Mouse (Mus musculus) erythroblast, adult 5-6 weeks (primary cell): ENCODE measurements around the gene Atp1a1. TPM values are rescaled to one million over a fixed set of nuclear protein-coding genes. Genes with fewer than 3 reads are reported as not detected.

Experiments used
- ATAC-seq: replicated peaks from 2 replicates; pipeline ENCODE4 v1.8.0; 2016; ENCODE audit warnings: moderate number of reproducible peaks, mild to moderate bottlenecking, moderate TSS enrichment, inconsistent platforms; ENCODE audit not compliant: poor library complexity, low FRiP score, severe bottlenecking
- total RNA-seq, 2 experiments: library from RNA; stranded (forward) in 1 of 2; stranded (reverse) in 1 of 2; fragments of 150-400 nt in 1 of 2; fragments of 200-764, 138-1000 nt in 1 of 2; gene quantifications; 2 replicates each; pipeline versions ENCODE4 v1.2.3 to v1.2.4; 2015 to 2017; ENCODE audit warnings: low replicate concordance in 2 of 2

Atp1a1 gene
- total RNA-seq, 2 experiments from 2014 or later = 24.4 to 36.5 TPM

DNA sequence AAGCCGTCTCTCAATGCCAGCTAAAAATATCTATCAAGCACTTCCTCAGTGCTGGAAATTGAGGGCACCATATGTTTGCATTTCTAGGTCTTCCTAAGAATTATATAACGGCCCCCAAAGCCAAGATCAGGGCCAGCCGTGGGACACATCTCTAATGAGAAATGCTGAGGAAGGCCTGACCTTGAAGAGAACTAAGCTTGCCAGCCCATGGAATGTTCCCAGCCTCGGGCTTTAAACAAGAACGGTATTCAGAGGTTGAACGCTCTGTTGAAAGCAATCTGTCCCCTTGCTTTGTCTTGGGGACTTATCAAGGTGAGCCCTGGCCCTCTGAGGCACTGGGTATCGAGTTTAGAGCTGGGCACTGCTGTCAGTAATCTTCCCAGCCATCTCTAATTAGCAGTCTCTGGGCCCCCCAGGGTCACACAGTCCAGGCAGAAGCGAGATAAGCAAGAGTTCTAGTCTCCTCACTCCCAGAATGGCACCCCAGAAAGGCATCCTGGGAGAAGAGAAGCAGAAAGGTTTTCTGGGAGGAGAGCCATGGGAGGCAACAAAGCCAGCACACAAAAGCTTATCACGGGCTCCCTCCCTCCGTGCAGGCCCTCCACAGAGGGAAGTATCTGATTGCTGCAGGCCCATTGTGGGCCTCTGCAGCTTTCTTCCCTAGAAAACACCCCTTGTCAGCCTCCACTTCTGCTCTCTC lies 41.8 kb downstream of the Atp1a1 start:
- 0 out of 2 replicates have a peak, but pooled peaks have one; percentile 32 for ATAC-seq

DNA sequence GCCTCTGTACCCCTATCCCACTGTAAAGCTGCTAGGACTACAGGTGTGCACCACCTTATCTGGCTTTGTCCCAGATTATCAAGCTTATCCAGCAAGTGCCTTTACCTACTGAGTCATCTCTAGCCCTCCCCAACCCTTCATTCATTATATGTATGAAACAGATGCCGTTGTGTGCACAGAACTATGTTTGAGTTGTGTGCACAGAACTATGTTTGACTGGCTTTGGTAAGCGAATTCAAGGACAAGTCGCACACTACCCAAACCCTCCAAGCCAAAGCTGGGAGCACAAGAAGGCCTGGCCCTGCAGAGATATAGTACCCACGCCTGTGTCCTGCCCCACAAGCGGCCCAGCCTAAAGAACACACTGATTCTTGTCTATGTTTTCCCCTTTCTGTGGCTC lies 42.5 kb downstream of the Atp1a1 start:
- 0 out of 2 replicates have a peak, but pooled peaks have one; percentile 37 for ATAC-seq

GRCm38 (mm10) chr3:101560841-101561522 lies 43.5 kb downstream of the Atp1a1 start:
- no peak for ATAC-seq

DNA sequence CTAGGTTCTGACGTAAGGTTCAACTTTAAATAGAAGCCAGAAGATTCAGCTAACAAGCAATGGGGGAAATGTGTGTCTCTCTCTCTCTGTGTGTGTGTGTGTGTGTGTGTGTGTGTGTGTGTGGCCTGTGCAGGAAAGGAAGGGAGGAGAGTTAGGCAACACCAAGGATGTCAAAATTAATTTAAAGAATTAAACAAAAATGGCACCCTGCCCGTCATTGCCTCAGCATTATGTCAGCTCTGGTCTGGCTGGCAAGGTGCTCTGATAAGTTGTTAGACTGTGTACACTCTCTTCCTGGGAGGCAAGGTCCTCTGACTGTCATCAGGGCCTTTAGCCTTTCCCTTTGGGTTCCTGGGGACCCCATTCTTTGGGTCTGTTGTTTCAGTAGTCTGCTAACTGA lies 47.8 kb downstream of the Atp1a1 start:
- ATAC-seq = no peak

- 0 out of 2 replicates have a peak, but pooled peaks have one; percentile 9 for ATAC-seq
Observed at GRCm38 (mm10) chr3:101552621-101553620, 51.6 kb downstream of the Atp1a1 start.

DNA sequence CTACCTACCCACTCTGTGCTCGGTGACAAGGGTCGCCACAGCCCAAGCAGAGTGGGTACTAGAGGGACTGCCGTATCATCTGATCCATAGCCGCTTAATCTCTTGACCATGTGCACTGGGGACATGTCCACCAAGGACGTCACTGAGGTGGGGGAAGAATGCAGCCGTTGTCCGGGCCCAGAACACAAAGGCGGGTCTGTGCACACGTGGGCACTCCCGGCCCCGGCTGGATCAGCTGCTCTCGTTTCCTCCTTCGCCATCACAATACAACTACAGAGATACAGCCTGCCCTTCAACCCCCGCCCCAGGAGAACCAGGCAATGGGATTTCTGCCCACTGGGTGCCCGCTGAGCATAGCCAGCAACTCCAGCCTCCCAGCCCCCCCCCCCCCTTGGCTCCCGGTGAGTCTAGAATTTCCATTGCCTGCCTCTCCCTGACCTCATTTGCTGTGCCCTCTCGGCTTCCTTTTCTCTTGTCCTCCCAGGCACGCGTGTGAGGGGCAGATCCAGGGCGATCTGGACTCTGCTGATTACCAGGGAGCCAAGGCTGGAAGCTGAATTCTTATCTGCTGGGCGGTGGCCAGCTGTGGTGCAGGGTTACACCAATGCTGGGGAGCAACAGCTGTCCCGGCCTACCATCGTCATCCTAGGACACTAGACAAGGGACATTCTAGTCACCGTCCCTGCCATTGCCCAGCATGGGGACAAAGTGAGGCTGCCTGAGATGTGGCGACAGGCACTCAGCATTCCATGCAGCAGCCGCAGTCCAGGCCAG lies 52.8 kb downstream of the Atp1a1 start:
- peak; percentile 90 for ATAC-seq

- no peak for ATAC-seq
Observed at GRCm38 (mm10) chr3:101549749-101550148, 54.7 kb downstream of the Atp1a1 start.

DNA sequence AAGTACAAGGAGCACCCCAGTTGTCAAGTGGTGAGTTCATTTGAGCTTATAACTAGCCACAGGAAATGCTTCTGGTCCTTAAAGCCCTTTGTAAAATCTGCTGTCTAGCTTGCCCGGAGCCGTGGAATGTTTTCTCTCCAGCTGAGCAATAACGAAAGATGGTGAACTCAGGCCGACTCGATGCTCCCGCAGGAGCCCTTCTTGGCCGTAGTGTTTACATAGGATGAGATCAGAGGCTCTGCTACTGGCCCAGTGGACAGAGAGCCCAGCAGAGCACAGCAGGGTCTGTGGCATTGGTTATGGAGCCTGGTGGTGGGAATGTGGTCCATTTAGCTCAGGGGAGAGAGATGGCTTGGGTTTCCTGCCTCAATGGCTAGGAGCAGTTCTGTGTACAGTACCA lies 60.4 kb downstream of the Atp1a1 start:
- ATAC-seq = no peak

GRCm38 (mm10) chr3:101541571-101541970 lies 62.9 kb downstream of the Atp1a1 start:
- ATAC-seq = no peak

DNA sequence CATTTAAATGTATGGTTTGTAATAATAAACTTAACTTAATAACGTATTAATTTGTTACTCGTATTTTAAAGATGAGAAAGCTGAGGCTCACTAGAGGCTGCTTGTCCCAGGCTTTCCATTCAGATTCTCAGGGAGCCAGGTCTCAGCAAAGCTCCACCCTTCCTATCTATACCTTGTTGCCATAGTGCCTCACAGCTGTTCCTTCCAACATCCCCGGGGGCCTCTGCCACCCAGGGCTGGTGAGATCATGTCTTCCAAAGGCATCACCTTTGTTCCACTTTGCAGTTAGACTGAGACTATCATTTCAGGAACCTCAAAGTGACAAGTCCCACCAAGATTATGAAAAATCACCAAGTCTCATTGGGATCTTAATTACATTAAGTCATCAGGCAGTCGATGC lies 63.9 kb downstream of the Atp1a1 start:
- ATAC-seq = no peak

DNA sequence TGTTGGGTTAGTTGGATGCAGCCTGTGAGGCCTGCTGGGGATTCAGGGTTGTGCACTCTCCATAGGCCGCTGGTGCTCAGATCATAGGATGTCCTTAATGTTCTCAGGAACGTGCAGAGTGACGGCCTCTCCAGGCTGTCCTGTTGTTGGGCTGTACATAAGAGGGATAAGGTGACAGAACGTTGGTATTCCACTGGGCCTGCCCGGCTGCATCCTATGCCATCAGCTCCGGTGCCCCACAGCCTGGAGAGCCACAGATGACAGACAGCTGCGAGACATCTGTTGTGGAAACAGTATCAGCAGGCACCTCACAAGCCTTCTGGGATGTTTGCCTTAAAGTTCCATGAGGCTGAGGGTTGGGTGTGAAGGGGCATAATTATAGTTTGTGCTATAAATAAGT lies 68.2 kb downstream of the Atp1a1 start:
- ATAC-seq = no peak

DNA sequence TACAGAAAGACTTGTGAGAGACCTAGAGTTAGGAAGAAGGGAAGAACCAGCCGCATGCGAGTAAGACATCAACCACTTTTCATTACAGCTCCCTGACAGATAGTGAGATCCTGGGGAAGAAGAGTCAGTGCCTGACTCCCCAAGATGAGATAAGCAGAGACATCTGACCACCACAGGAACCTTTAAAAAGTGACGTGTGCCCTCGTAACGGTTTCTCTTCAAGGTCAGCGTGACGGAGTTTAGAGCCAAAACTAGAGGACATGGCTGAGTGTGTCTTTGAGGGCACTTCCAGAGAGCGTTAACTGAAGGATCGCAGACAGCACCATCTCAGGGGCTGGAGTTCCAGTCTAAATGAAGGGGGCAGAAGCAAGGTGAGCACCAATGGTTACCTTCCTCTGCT lies 70.2 kb downstream of the Atp1a1 start:
- no peak for ATAC-seq

DNA sequence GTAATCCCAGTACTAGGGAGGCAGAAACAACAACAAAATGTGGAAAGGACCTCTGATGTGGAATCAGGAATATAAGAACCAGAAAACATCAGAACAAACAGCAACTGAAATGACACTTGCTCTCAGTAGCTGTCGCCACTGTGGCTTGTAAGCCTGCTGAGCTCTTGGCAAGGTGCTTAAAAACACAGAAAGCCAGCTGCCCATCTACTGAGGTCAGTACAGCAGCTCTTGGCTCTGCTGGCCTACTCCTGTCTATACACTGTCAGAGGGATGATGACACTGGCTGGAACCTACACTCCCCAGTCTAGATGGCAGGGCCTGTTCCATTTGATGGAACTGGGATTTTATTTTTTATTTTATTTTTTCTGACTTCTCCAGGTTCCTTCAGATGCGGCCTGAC lies 71.1 kb downstream of the Atp1a1 start:
- ATAC-seq = no peak

- ATAC-seq = no peak
Observed at GRCm38 (mm10) chr3:101530928-101531327, 73.6 kb downstream of the Atp1a1 start.

GRCm38 (mm10) chr3:101528900-101529594 lies 75.4 kb downstream of the Atp1a1 start:
- no peak for ATAC-seq

DNA sequence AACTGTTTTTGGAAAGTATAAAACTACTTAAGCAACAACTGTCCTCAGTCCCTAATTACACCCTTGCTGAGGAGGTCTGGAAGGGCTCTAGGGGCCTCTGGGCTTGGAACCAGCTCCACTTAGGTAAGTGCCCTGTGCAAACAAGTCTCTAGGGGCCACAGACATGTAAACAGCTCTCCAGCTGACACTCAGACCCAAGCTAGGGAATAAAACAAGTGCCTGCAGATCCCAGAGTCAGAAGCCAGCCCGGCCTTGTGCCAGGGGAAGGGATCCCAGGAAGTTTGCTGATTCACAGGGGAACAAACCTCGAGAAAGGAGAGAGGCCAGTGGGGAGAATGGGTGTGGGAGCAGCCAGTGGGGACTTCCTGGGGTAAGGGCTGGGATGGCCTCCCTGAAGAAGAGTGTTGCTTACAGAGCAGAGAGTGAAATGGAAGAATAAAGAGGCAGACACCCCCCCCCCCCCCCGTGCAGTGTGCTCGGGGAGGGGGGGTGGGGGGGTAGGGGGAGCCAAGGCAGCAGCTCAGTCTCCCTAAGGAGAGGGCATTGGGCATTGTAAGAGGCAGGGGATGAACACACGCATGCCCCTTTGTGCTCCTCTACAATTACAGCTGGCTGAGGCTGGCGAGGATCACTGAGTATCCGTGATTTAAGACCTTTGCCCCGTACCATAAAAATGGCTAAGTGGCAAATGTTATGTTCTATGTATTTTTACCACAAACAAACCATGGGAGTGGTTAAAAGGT lies 76.2 kb downstream of the Atp1a1 start:
- no peak for ATAC-seq

DNA sequence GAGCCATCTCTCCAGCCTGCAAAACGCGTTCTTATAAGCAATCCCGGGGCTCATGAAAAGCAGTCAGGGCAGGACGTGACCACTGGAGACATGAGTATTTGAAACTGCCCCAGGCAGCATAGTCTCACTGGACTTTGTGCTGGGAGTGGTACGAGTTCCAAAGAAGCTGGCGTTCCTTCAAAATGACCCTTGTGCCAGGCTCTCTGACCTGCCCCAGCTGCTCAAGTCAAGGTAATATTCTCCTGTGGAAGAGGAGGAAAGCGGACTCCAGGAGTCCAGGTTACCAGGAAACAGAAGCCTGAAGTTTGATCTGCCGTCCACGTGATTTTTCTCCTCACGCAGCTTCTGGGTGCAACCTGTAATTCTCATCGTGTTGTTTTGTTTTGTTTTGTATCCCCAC lies 77.9 kb downstream of the Atp1a1 start:
- ATAC-seq = no peak
